Mouse (Mus musculus) lung, postnatal 25 days (tissue): ENCODE measurements around the gene Olfr1157.

Experiments used
- DNase-seq: peaks from one replicate; pipeline ENCODE4 v3.0.0; 2022; ENCODE audit warnings: low spot score

Olfr1157 gene

GRCm38 (mm10) chr2:87968199-87968598, at the start of gene Olfr1157:
Gene Olfr1157, minus strand, starts transcription at chr2:87968299.
- DNase-seq, result no peak

DNA sequence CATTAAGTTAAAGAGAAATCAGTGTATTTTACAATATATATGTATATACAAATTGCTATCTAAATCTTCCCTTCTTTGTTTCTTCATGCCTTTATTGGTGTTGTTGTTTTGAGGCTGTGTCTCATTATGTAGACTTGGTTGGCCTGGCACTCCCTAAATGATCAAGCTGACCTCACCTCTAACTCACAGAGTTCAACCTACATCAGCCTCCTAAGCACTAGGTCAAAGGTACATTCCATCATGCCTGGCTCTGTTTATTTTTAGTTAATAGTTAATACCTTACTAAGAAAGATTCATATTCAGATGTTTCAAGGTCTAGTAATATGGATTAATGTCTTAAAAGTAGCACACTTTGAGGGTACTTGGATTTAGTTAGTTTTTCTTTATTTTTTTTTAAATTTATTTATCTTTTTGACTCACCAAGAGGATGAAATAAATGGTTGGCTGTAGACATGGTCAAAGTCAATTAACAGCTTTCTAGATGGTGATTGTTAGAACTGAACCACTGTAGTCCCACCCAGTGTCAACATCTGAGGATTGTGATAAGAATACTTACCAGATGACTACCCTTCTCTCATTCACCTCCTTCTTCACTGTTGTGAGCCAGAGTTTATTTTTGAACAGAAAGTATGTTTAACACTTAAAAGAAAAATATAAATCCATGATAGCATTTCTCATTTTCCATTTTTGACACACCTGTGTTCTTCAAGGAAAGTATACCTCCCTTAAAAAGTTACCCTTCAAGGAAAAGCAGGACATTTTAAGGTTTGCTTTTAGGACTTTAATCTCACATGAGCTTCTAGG, 39.6 kb upstream of the Olfr1157 start, which contains the start of gene Olfr1160:
Gene Olfr1160 (minus strand): TSS at position 754 of the 804 bp plus-strand sequence.
- no peak for DNase-seq

- no peak for DNase-seq
Measured at GRCm38 (mm10) chr2:87989813-87990212, 21.7 kb upstream of the Olfr1157 start, which contains the start of gene Olfr1158. Gene Olfr1158, plus strand, starts transcription at chr2:87990113.

DNA sequence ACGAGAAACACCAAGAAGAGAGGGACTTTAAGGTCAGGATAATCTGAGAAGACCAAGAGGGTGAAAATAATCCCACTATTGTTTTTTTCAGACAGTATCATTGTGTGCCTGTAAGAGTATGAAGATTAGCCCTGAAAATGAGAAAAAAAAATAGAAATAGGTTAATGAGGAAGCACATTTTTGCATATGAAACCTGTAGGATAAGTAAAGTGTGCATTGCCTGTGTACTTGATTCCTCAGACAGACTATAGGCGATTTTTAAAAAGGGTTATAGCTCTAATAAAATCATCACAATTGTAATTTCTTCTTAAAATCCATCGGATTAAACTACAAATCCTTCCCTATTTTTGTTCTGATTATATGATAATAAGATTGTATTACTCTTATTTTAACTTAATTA, 6.5 kb upstream of the Olfr1157 start, which contains the start of gene Olfr74:
Gene Olfr74 (minus strand): TSS at position 101 of the 400 bp plus-strand sequence.
- DNase-seq, result no peak

- no peak for DNase-seq
Measured at GRCm38 (mm10) chr2:87953000-87953399, 15.1 kb downstream of the Olfr1157 start, which contains the start of gene Olfr1156. Gene Olfr1156, minus strand, starts transcription at chr2:87953100.

DNA sequence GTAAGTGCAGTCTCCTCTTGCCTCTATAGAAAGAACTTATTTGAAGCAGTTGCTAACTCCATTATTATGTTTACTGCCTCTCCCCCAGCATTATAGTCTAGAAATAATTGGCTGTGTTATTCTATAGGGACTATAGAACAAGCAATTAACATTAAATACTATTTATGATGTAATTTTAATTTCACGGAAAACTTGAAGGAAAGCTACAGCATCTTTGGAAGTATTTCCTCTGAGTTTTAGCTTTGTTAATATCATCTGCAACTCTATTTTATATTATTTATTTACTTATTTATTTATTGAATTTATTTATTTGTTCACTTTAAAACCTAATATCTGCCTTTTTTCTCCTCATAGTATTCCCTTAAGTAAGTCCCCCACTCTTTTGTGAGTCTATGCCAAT, 23.1 kb downstream of the Olfr1157 start, which contains the start of gene Olfr1155:
Gene Olfr1155 (minus strand): TSS at position 101 of the 400 bp plus-strand sequence.
- no peak for DNase-seq
